8 mouse cellular contexts compared by ENCODE assay signal in genomic region chr6:39543769-39544420, GRCm38 (mm10). TPM values are rescaled to one million over a fixed set of nuclear protein-coding genes. Genes with fewer than 3 reads are reported as not detected.
A peak's percentile ranks its signal among the peaks of the same experiment; 100 is the strongest.
DNase-seq lines count a peak whose midpoint lies in the region; ATAC-seq and TF ChIP-seq lines count a peak whose summit lies in the region.

No protein-coding gene starts in this region.

- no peak overlapping the region for H3K4me2 ChIP-seq in neural tube, embryonic 11.5 days (ENCODE audit: low read depth)
- peak overlapping the region; percentile 31; the same call in 1 of the 2 replicates for H3K4me2 ChIP-seq in limb, embryonic 14.5 days (replicated peaks; ENCODE audit: low read depth, low read length, severe bottlenecking)
- H3K4me2 ChIP-seq in stomach, embryonic 16.5 days (ENCODE audit: low read depth, low read length): no peak overlapping the region

- 18% methylated on average over 15 of the region's 15 CpGs for WGBS in neural tube, embryonic 11.5 days
- 13% methylated on average over 15 of the region's 15 CpGs for WGBS in hindbrain, embryonic 10.5 days
- 52% methylated on average over 15 of the region's 15 CpGs for WGBS in limb, embryonic 14.5 days
- WGBS in stomach, embryonic 16.5 days: 47% methylated on average over 15 of the region's 15 CpGs
- WGBS in cerebellum, adult 2 months: 71% methylated on average over 15 of the region's 15 CpGs

- H3K36me3 ChIP-seq in neural tube, embryonic 11.5 days (ENCODE audit: control insufficient read depth, insufficient read depth, low read length): no peaks in the 10 kb centered on the region
- H3K36me3 ChIP-seq in hindbrain, embryonic 10.5 days: peaks cover 18% of the 10 kb centered on the region
- peaks cover 3% of the 10 kb centered on the region; the same call in 1 of the 2 replicates for H3K36me3 ChIP-seq in limb, embryonic 14.5 days (ENCODE audit: control insufficient read depth, insufficient read depth, low read length)
- H3K36me3 ChIP-seq in stomach, embryonic 16.5 days (ENCODE audit: control insufficient read depth, insufficient read depth, low read length): no peaks in the 10 kb centered on the region

- no peaks in the 10 kb centered on the region for H3K9me3 ChIP-seq in neural tube, embryonic 11.5 days (ENCODE audit: control insufficient read depth, low read length)
- H3K9me3 ChIP-seq in hindbrain, embryonic 10.5 days: no peaks in the 10 kb centered on the region
- no peaks in the 10 kb centered on the region for H3K9me3 ChIP-seq in limb, embryonic 14.5 days (ENCODE audit: control insufficient read depth, low read length)
- H3K9me3 ChIP-seq in stomach, embryonic 16.5 days (replicated peaks; ENCODE audit: control insufficient read depth, low read length): no peaks in the 10 kb centered on the region

- peaks cover 47% of the 10 kb centered on the region for H3K4me1 ChIP-seq in neural tube, embryonic 11.5 days (ENCODE audit: control insufficient read depth, insufficient read depth, low read length)
- H3K4me1 ChIP-seq in hindbrain, embryonic 10.5 days (replicated peaks): peaks cover 83% of the 10 kb centered on the region
- H3K4me1 ChIP-seq in limb, embryonic 14.5 days (ENCODE audit: control insufficient read depth, insufficient read depth, low read length): peaks cover 50% of the 10 kb centered on the region
- H3K4me1 ChIP-seq in stomach, embryonic 16.5 days (ENCODE audit: control insufficient read depth, insufficient read depth, low read length): peaks cover 46% of the 10 kb centered on the region
- H3K4me1 ChIP-seq in cerebellum, adult 2 months (ENCODE audit: control insufficient read depth, insufficient read depth, low read length): no peaks in the 10 kb centered on the region; the same call in 1 of the 2 replicates

- no peak for TF ChIP-seq POLR2A in limb, embryonic 14.5 days (IDR thresholded peaks at IDR 0.05; ENCODE audit: borderline replicate concordance, extremely low read depth, insufficient read depth, insufficient read length)
- no peak for TF ChIP-seq POLR2A in cerebellum, adult 2 months (IDR thresholded peaks at IDR 0.05; ENCODE audit: borderline replicate concordance, insufficient read depth, low read length)

- ATAC-seq in neural tube, embryonic 11.5 days (ENCODE audit: insufficient read depth, low FRiP score, low TSS enrichment): no peak
- no peak; the same call in 1 of the 2 replicates for ATAC-seq in limb, embryonic 14.5 days (ENCODE audit: low FRiP score, low read depth)
- ATAC-seq in stomach, embryonic 16.5 days (ENCODE audit: insufficient read depth, low FRiP score): no peak

- peak overlapping the region; percentile 19; the same call in 1 of the 2 replicates for H3K9ac ChIP-seq in neural tube, embryonic 11.5 days (ENCODE audit: low read length)
- H3K9ac ChIP-seq in limb, embryonic 14.5 days (ENCODE audit: low read depth, low read length, severe bottlenecking): no peak overlapping the region
- peak overlapping the region; percentile 41; the same call in 1 of the 2 replicates for H3K9ac ChIP-seq in stomach, embryonic 16.5 days (ENCODE audit: low read length)

- H3K27me3 ChIP-seq in neural tube, embryonic 11.5 days (ENCODE audit: control insufficient read depth, insufficient read depth, low read length): no peaks in the 10 kb centered on the region
- H3K27me3 ChIP-seq in hindbrain, embryonic 10.5 days (ENCODE audit: insufficient read depth, poor library complexity, severe bottlenecking): no peaks in the 10 kb centered on the region
- no peaks in the 10 kb centered on the region for H3K27me3 ChIP-seq in limb, embryonic 14.5 days (ENCODE audit: control insufficient read depth, insufficient read depth, low read length)
- no peaks in the 10 kb centered on the region for H3K27me3 ChIP-seq in stomach, embryonic 16.5 days (ENCODE audit: control insufficient read depth, insufficient read depth, low read length)
- no peaks in the 10 kb centered on the region; the same call in 1 of the 2 replicates for H3K27me3 ChIP-seq in cerebellum, adult 2 months (ENCODE audit: control insufficient read depth, insufficient read depth, low read length)

- DNase-seq in neural tube, embryonic 11.5 days (ENCODE audit: low spot score): no peak
- DNase-seq in neural tube, embryonic 10.5 days (ENCODE audit: extremely low spot score, low spot score): no peak
- DNase-seq in hindbrain, embryonic 10.5 days (ENCODE audit: low spot score): no peak
- no peak for DNase-seq in limb, embryonic 14.5 days (ENCODE audit: low spot score)
- no peak for DNase-seq in adrenal gland, postnatal 25 days
- DNase-seq in adrenal gland, adult 2 months: no peak
- no peak for DNase-seq in cerebellum, adult 2 months

- TF ChIP-seq CTCF in cerebellum, adult 2 months (IDR thresholded peaks at IDR 0.05; ENCODE audit: borderline replicate concordance, insufficient read depth, low read depth, low read length): no peak

- H3K4me3 ChIP-seq in neural tube, embryonic 11.5 days (ENCODE audit: low read depth, low read length): no peak overlapping the region
- H3K4me3 ChIP-seq in hindbrain, embryonic 10.5 days: peak overlapping the region; percentile 30; the same call in 1 of the 2 replicates
- H3K4me3 ChIP-seq in limb, embryonic 14.5 days (replicated peaks; ENCODE audit: low read length): no peak overlapping the region
- H3K4me3 ChIP-seq in stomach, embryonic 16.5 days (replicated peaks; ENCODE audit: low read length): no peak overlapping the region
- no peak overlapping the region for H3K4me3 ChIP-seq in cerebellum, adult 2 months (replicated peaks; ENCODE audit: insufficient read depth, low read depth, low read length)

- peak overlapping the region; percentile 78 for H3K27ac ChIP-seq in neural tube, embryonic 11.5 days (ENCODE audit: low read depth, low read length)
- H3K27ac ChIP-seq in hindbrain, embryonic 10.5 days: peak overlapping the region; percentile 88
- H3K27ac ChIP-seq in limb, embryonic 14.5 days (replicated peaks; ENCODE audit: low read depth, low read length): peak overlapping the region; percentile 87
- H3K27ac ChIP-seq in stomach, embryonic 16.5 days (ENCODE audit: low read length): peak overlapping the region; percentile 87
- no peak overlapping the region for H3K27ac ChIP-seq in cerebellum, adult 2 months (ENCODE audit: insufficient read depth, low read length)

RNA-seq across cellular contexts. Expression of gene Dennd2a, which starts 13.8 kb away (rescaled TPM):
- 43.6 and 43.7 TPM in 2 replicates for polyA plus RNA-seq in neural tube, embryonic 11.5 days (2014; fragmentation: Nextera tagmentation; extraction: Ambion mirVana)
- 42.7 and 45.6 TPM in 2 replicates for polyA plus RNA-seq in hindbrain, embryonic 10.5 days (2016; fragmentation: Nextera tagmentation; extraction: Ambion mirVana)
- 52.2 and 60.1 TPM in 2 replicates for polyA plus RNA-seq in limb, embryonic 14.5 days (2012; rRNA removed)
- 28.3 and 31.6 TPM in 2 replicates for polyA plus RNA-seq in limb, embryonic 14.5 days (2014; fragmentation: Nextera tagmentation; extraction: Ambion mirVana)
- polyA plus RNA-seq in stomach, embryonic 16.5 days (2015; fragmentation: Nextera tagmentation; extraction: Ambion mirVana): 10.8 and 10.9 TPM in 2 replicates
- total RNA-seq in adrenal gland, postnatal 25 days (2021): 10.8 and 11.9 TPM in 2 replicates
- 10 to 100 TPM in 1 of 2 experiments, 1 to 10 TPM in 1; 7.5 to 14.6 TPM for total RNA-seq in adrenal gland, adult 2 months (2021)
- 6.0 and 9.0 TPM in 2 replicates for polyA plus RNA-seq in adrenal gland, adult 2 months (2012; rRNA removed)
- 12.3 and 13.5 TPM in 2 replicates for polyA plus RNA-seq in cerebellum, adult 2 months (2012; rRNA removed)

RNA-seq across cellular contexts. Expression of gene Adck2, which starts 29.8 kb away (rescaled TPM):
- polyA plus RNA-seq in neural tube, embryonic 11.5 days (2014; fragmentation: Nextera tagmentation; extraction: Ambion mirVana): 28.9 and 32.3 TPM in 2 replicates
- 29.3 and 30.8 TPM in 2 replicates for polyA plus RNA-seq in hindbrain, embryonic 10.5 days (2016; fragmentation: Nextera tagmentation; extraction: Ambion mirVana)
- 17.0 and 19.3 TPM in 2 replicates for polyA plus RNA-seq in limb, embryonic 14.5 days (2012; rRNA removed)
- polyA plus RNA-seq in limb, embryonic 14.5 days (2014; fragmentation: Nextera tagmentation; extraction: Ambion mirVana): 38.4 and 41.1 TPM in 2 replicates
- 33.5 and 34.8 TPM in 2 replicates for polyA plus RNA-seq in stomach, embryonic 16.5 days (2015; fragmentation: Nextera tagmentation; extraction: Ambion mirVana)
- total RNA-seq in adrenal gland, postnatal 25 days (2021): 20.7 and 31.5 TPM in 2 replicates
- total RNA-seq in adrenal gland, adult 2 months (2021): 10 to 100 TPM; 20.4 to 27.3 TPM
- 18.7 and 20.7 TPM in 2 replicates for polyA plus RNA-seq in adrenal gland, adult 2 months (2012; rRNA removed)
- 30.2 and 33.2 TPM in 2 replicates for polyA plus RNA-seq in cerebellum, adult 2 months (2012; rRNA removed)

RNA-seq across cellular contexts. Expression of gene Gm42420, which starts 41.7 kb away (rescaled TPM):
- polyA plus RNA-seq in neural tube, embryonic 11.5 days (2014; fragmentation: Nextera tagmentation; extraction: Ambion mirVana): 0.93 and 2.1 TPM in 2 replicates
- 0.76 and 1.6 TPM in 2 replicates for polyA plus RNA-seq in hindbrain, embryonic 10.5 days (2016; fragmentation: Nextera tagmentation; extraction: Ambion mirVana)
- polyA plus RNA-seq in limb, embryonic 14.5 days (2012; rRNA removed): 0.59 and 1.2 TPM in 2 replicates
- 1.2 and 1.7 TPM in 2 replicates for polyA plus RNA-seq in limb, embryonic 14.5 days (2014; fragmentation: Nextera tagmentation; extraction: Ambion mirVana)
- polyA plus RNA-seq in stomach, embryonic 16.5 days (2015; fragmentation: Nextera tagmentation; extraction: Ambion mirVana): 0.43 and 2.1 TPM in 2 replicates
- 2.2 TPM in 1 of 2 replicates, not detected in the other for total RNA-seq in adrenal gland, postnatal 25 days (2021)
- total RNA-seq in adrenal gland, adult 2 months (2021): not detected
- 0.52 and 0.54 TPM in 2 replicates for polyA plus RNA-seq in adrenal gland, adult 2 months (2012; rRNA removed)
- polyA plus RNA-seq in cerebellum, adult 2 months (2012; rRNA removed): 0.72 and 0.95 TPM in 2 replicates

RNA-seq across cellular contexts. Expression of gene Ndufb2, which starts 48.5 kb away (rescaled TPM):
- 272 and 273 TPM in 2 replicates for polyA plus RNA-seq in neural tube, embryonic 11.5 days (2014; fragmentation: Nextera tagmentation; extraction: Ambion mirVana)
- polyA plus RNA-seq in hindbrain, embryonic 10.5 days (2016; fragmentation: Nextera tagmentation; extraction: Ambion mirVana): 292 and 328 TPM in 2 replicates
- 148 and 234 TPM in 2 replicates for polyA plus RNA-seq in limb, embryonic 14.5 days (2012; rRNA removed)
- 347 and 358 TPM in 2 replicates for polyA plus RNA-seq in limb, embryonic 14.5 days (2014; fragmentation: Nextera tagmentation; extraction: Ambion mirVana)
- 307 and 337 TPM in 2 replicates for polyA plus RNA-seq in stomach, embryonic 16.5 days (2015; fragmentation: Nextera tagmentation; extraction: Ambion mirVana)
- 167 and 208 TPM in 2 replicates for total RNA-seq in adrenal gland, postnatal 25 days (2021)
- 100 to 1,000 TPM; 137 to 247 TPM for total RNA-seq in adrenal gland, adult 2 months (2021)
- polyA plus RNA-seq in adrenal gland, adult 2 months (2012; rRNA removed): 964 and 1,102 TPM in 2 replicates
- polyA plus RNA-seq in cerebellum, adult 2 months (2012; rRNA removed): 315 and 319 TPM in 2 replicates
